Mouse (Mus musculus): ENCODE results near the gene Pgm3.

The Pgm3 gene

DNA sequence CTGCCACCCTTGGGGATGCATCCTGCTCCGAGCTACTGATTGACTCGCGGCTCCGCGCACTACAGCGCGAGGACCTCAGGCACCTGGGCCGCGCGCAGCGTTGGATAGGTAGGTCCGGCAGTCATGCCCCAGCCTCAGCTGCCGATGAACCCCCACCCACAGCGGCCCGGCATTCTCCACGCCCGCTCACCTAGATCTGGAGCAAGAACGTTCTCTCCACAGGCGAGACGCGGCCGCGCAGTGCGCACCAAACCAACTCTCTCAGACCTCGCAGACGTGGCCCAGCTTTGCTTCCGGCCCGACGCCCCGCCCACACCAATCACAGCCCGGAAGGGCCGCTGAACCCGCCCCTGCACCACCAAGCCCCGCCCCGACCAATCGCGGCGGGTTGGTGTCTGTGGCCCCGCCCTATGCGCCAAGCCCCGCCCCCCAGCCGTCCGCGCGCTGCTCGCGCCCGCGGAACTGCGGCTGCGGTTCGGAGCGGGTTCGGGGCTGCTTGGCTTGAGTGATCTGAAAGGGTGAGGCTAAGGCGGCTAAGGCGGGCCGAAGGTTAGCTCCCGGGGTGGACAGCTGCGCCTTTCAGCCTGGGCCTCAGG, at the start of gene Pgm3, which contains the start of gene Rwdd2a:
Pgm3 (minus strand) TSS at position 303 of the 596 bp plus-strand sequence.
Rwdd2a (plus strand) TSS at position 452 of the 596 bp plus-strand sequence.
- in situ Hi-C loops (cut with MboI, MseI), result loop anchor here (5.0 to 25.0 kb wide), 2 partner anchors 104 to 1866 kb away; partner anchors contain the start of genes Dop1a and Snx14

GRCm38 (mm10) chr9:86619341-86620139, 47.9 kb upstream of the Pgm3 start:
- in situ Hi-C loops (cut with MboI, MseI), result no loop called here

DNA sequence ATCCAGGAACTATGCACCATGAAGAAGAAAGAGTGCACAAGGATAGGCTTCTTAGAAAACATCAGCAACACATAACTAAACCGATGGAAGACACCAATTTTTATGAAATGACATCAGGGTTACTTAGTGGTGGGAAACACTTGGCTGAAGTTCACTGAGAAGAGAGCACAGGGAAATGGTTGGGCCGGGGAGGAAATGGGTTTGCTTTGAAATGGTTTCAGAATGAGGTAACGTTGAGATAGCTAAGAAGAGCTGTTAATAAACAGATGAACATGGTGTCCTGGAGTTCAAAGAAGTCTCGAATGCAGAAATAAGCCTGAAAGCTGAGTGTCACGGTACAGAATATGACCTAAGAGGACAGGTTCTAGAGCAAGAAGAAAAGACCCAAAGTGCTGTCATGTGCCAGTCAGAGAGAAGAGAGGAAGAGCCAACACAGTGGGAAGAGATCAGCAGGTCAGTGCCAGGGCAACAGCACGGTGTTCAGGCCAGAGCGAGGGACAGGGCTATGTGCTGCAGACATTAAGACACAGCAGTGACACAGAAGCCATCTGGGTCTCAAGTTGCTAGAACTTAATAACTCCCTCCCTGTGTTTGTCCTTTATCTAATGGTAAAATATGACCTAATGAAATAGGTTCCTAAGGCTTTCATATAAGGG, 46.3 kb upstream of the Pgm3 start:
- in situ Hi-C loops (cut with MboI, MseI), result no loop called here

DNA sequence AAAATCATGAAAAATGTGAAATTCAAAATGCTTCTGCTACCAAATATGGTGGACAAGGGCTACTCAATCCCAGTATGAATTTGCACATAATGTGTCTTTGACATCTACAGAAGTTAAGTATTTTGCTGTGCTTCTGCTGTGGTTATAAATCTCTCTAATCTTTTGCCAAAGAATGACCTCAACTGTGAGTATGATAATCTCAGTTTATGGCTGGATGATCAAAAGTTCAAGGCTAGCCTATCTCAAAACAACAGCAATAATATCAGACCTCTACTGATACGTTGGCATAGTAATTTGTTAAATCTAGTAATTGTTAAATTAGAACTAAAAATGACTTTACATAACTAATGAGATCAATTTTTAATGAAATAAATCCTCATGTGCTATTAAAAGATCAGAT, 44.1 kb upstream of the Pgm3 start:
- in situ Hi-C loops (cut with MboI, MseI), result no loop called here

DNA sequence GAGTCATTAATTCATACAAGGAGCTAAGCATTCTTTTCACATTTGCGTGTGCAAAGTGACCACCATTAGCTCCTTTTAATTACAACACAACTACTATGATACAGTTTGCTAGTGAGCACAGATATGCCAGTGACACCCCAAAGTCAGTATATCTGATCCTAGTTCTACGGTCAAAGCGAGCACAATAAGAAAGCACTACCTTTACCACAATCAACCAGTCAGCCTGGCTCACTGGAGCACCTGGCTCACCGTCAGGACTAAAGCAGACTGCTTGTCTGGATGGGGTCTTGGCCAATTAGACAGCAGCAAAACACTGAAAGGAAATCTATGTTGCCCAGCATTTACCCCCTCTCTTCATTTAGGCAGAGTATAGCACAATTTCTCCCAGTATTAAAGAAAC, 40.4 kb upstream of the Pgm3 start:
- in situ Hi-C loops (cut with MboI, MseI), result no loop called here

DNA sequence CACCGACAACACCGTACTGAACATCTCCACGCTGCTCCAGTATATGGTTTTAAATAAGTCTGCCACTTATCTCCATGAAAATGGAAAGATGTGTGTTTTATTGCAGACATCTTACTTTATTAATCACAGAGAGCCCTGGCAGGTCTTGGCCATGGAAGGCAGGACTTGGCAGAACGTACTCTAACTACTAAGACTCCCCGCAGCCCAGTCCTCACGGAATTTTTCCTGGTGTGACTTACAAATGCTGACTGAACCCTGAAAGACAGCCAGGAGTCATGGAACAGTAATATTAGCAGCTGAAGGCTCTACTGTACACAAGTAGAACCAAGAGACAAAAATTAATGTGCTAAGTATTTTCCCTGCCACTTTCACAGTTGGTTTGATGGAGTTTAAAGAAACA, 34.1 kb upstream of the Pgm3 start:
- in situ Hi-C loops (cut with MboI, MseI), result no loop called here

GRCm38 (mm10) chr9:86599723-86600303, 28.2 kb upstream of the Pgm3 start:
- in situ Hi-C loops (cut with MboI, MseI), result loop anchor here (5.0 kb wide), 1 partner anchor 207 kb away; no protein-coding TSS in a partner anchor

- in situ Hi-C loops (cut with MboI, MseI), result loop anchor here (5.0 kb wide), 1 partner anchor 210 kb away; no protein-coding TSS in a partner anchor
These were observed 25.3 kb upstream of the Pgm3 start for GRCm38 (mm10) chr9:86596983-86597382.

GRCm38 (mm10) chr9:86594357-86594767, 22.7 kb upstream of the Pgm3 start:
- in situ Hi-C loops (cut with MboI, MseI), result loop anchor here (5.0 kb wide), 1 partner anchor 148 kb away; the partner anchor contains the start of gene Prss35

DNA sequence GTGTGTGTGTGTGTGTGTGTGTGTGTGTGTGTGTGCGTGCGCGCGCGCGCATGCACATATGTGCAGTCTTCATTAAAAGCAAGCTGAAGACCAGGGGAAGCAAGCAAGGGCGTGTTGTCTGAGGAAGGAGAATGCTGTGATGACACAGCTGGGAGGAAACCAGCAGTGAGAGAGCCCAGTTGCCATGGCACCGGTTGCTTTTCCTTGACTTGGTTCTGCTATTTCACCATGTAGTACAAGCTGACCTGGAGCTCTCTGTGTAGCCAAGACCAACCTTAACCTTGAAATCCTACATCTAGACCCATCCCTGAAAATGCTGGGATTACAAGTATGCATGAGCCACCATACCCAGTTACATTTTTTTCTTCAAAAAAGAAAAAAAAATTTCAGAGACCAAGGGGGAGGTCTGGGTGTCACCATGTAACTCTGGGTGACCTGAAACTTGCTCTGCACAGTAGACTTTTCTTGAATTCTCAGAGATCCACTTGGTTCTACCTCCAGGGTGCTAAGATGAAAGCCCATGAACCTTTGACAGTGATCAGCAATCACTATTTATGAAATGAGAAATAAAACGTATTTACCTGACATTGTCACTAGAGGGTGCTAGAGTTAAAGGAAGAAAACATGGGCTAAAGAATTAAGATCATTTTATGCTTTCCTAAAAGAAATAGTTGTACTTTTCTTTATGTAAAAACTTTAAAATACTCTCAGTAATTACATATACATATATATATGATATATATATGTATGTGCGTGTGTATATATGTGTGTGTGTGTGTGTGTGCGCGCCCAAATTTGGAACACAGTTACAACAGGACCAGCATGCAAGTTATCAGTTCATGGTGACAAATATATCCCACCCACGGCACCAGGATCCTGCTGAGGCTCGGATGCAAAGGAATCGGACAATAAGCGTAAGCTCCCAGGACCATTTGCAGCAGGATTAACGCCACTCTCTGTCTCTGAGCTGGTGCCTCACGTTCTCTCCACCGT, 21.3 kb upstream of the Pgm3 start:
- in situ Hi-C loops (cut with MboI, MseI), result loop anchor here (5.0 kb wide), 1 partner anchor 149 kb away; the partner anchor contains the start of gene Prss35

- in situ Hi-C loops (cut with MboI, MseI), result no loop called here
These were observed 15.6 kb upstream of the Pgm3 start for GRCm38 (mm10) chr9:86587019-86587795.

- in situ Hi-C loops (cut with MboI, MseI), result no loop called here
These were observed 12.1 kb upstream of the Pgm3 start for GRCm38 (mm10) chr9:86583740-86584139.

DNA sequence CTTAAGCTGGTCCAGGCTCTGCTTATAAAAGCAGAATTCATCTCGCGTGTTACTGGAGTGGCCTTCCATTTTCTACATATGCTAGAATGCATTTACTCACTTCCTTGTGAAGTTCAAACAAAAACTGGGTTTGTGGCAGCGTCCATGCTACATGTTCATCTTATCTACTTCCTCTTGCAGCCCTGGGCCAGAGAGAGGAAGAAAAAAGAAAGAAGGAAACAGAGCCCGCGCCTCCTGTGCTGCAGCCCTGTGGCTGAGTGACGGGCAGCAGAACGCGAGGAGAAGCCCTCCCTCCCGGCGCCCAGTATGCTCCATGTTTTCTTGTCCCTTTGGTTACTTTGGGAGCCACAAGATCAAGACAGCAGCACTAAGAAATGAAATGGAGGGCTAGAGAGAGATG, 8.0 kb upstream of the Pgm3 start:
- in situ Hi-C loops (cut with MboI, MseI), result no loop called here

- in situ Hi-C loops (cut with MboI, MseI), result no loop called here
These were observed 3.5 kb upstream of the Pgm3 start for GRCm38 (mm10) chr9:86575178-86575577.

- in situ Hi-C loops (cut with MboI, MseI), result loop anchor here (5.0 to 25.0 kb wide), 2 partner anchors 106 to 1864 kb away; partner anchors contain the start of genes Dop1a and Snx14
These were observed 2.1 kb upstream of the Pgm3 start for GRCm38 (mm10) chr9:86573616-86574303.

- in situ Hi-C loops (cut with MboI, MseI), result loop anchor here (5.0 to 25.0 kb wide), 2 partner anchors 105 to 1865 kb away; partner anchors contain the start of genes Dop1a and Snx14
These were observed 1.1 kb upstream of the Pgm3 start for GRCm38 (mm10) chr9:86572636-86573291.

DNA sequence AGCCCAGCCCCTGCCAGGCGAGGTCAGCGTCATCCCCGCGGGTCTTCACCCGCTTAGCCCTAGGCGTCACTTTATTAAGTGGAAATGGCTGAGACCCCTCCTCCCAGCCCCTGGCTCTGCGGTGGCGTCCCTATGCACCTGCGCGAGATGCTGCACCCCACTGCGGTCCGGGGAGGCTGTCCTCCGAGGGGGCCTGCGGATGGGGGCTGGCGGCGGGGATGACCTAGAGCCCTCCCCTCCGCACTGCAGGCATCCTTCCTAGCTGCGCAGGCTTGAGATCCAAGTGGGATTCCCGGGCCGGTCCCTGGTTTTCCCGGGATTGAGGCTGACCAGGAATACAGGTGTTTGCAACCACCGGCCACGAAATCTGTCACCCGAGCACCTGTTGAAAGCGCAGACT, 554 bp upstream of the Pgm3 start:
- in situ Hi-C loops (cut with MboI, MseI), result loop anchor here (5.0 to 25.0 kb wide), 2 partner anchors 105 to 1865 kb away; partner anchors contain the start of genes Dop1a and Snx14

- in situ Hi-C loops (cut with MboI, MseI), result loop anchor here (5.0 to 25.0 kb wide), 2 partner anchors 104 to 1866 kb away; partner anchors contain the start of genes Dop1a and Snx14
These were observed 696 bp downstream of the Pgm3 start for GRCm38 (mm10) chr9:86570946-86571345.

Measured in T-helper 1 cell (primary cell).